Mouse (Mus musculus) neural tube, embryonic 14.5 days (tissue): Measurements from ENCODE around the gene Unc80. TPM values are rescaled to one million over a fixed set of nuclear protein-coding genes. Genes with fewer than 3 reads are reported as not detected.

Experiments used
- ATAC-seq: fragments of 200-750 bp; cut with Nextera tagmentation; 2 replicates; pipeline ENCODE4 v1.8.0; 2017; ENCODE audit warnings: low read depth, mild to moderate bottlenecking, moderate TSS enrichment, moderate library complexity
- H3K27ac ChIP-seq: fragments of 300-500 bp; sonication (generic); 2 replicates; pipeline ENCODE4 v1.5.1; 2014; ENCODE audit warnings: low read depth, mild to moderate bottlenecking, control low read depth, low read length, moderate library complexity, mixed read lengths
- H3K27me3 ChIP-seq: fragments of 300-500 bp; sonication (generic); 2 replicates; pipeline ENCODE4 v1.6.1; 2014; ENCODE audit warnings: low read length; ENCODE audit not compliant: control insufficient read depth, insufficient read depth
- H3K36me3 ChIP-seq: fragments of 300-500 bp; sonication (generic); 2 replicates; pipeline ENCODE4 v1.6.1; 2014; ENCODE audit warnings: low read length, mixed read lengths; ENCODE audit not compliant: control insufficient read depth, insufficient read depth
- H3K4me1 ChIP-seq: fragments of 300-500 bp; sonication (generic); 2 replicates; pipeline ENCODE4 v1.6.1; 2014; ENCODE audit warnings: low read length; ENCODE audit not compliant: control insufficient read depth, insufficient read depth
- H3K4me2 ChIP-seq: fragments of 300-500 bp; sonication (generic); 2 replicates; pipeline ENCODE4 v1.6.1; 2014; ENCODE audit warnings: mild to moderate bottlenecking, low read depth, low read length, control low read depth
- H3K4me3 ChIP-seq: fragments of 300-500 bp; sonication (generic); 2 replicates; pipeline ENCODE4 v1.5.1; 2014; ENCODE audit warnings: low read depth, low read length, control low read depth, mixed read lengths
- H3K9ac ChIP-seq: fragments of 300-500 bp; sonication (generic); replicated peaks from 2 replicates; pipeline ENCODE4 v1.6.1; 2014; ENCODE audit warnings: low read depth, mild to moderate bottlenecking, control low read depth, low read length, mixed read lengths
- H3K9me3 ChIP-seq: fragments of 300-500 bp; sonication (generic); 2 replicates; pipeline ENCODE4 v1.6.1; 2016; ENCODE audit warnings: low read length; ENCODE audit not compliant: control insufficient read depth
- WGBS: fragments of 180-500 bp; shearing (Covaris S2); extraction: QIAGEN DNeasy Blood & Tissue Kit; methylation state at CpG from one replicate; pipeline ENCODE4 v1.1.7; 2014; 5-methylcytosine and 5-hydroxymethylcytosine counted together
- polyA plus RNA-seq: library from polyadenylated mRNA; unstranded; fragments of >200 nt; fragmentation: Nextera tagmentation; extraction: Ambion mirVana; gene quantifications from 2 replicates; pipeline ENCODE4 v1.2.1, GENCODE M21; 2014

The Unc80 gene
- polyA plus RNA-seq, 1 experiment from 2014 or later = 21.3 TPM

DNA sequence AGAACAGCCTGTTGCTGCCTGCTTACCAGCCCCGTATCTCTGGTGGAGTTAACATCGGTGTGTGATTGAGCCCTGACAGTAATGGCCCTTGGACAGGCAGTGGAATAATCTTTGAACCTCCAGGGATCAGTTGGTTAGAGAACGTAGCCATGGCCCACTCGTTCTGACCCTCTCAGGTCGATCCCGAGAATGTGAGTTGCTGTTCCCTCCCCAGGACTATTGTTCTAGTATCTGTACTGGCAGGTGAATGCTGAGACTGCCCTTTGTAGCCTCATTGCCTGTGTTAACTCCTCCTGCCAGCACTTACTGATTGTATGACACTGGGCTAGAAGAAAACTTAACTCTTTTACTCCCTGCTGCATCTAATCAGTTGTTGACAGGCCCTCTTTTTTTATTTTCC lies 236.4 kb downstream of the Unc80 start:
- Histone ChIP-seq H3K27me3 (no peaks in the 10 kb centered on the region), H3K4me3 (no peak overlapping the region), H3K4me2 (no peak overlapping the region), H3K9ac (no peak overlapping the region), H3K4me1 (peaks cover 17% of the 10 kb centered on the region; the same call in 1 of the 2 replicates), H3K36me3 (peaks cover 11% of the 10 kb centered on the region; the same call in 1 of the 2 replicates), H3K27ac (no peak overlapping the region), H3K9me3 (no peaks in the 10 kb centered on the region)
- ATAC-seq = no peak
- 49% methylated on average over 6 of the region's 6 CpGs for WGBS

DNA sequence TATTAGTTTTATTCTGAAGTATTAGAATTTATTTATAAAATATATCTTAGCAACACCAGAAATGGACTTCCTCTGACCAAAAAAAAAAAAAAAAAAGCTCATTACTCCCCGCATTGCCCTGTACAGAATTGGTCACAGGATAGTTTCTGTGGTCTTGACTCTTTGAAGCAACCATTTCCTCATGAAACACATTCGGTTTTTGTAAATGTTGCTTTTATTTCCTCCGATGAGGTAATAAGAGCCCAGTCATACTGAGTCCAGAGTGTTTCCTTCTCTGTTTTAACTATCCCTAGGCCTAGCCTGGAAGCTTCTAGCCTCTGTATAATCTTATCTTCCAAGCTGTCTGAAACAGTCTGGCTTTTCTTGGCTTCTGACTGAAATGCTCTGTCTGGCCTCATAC lies 244.7 kb downstream of the Unc80 start:
- Histone ChIP-seq H3K4me3 (no peak overlapping the region), H3K27ac (no peak overlapping the region), H3K9ac (no peak overlapping the region), H3K27me3 (no peaks in the 10 kb centered on the region), H3K4me2 (no peak overlapping the region), H3K9me3 (no peaks in the 10 kb centered on the region), H3K36me3 (peaks cover 13% of the 10 kb centered on the region; the same call in 1 of the 2 replicates), H3K4me1 (no peaks in the 10 kb centered on the region)
- 99% methylated on average over 3 of the region's 3 CpGs for WGBS
- no peak for ATAC-seq

- Histone ChIP-seq H3K4me2 (no peak overlapping the region), H3K27ac (no peak overlapping the region), H3K27me3 (no peaks in the 10 kb centered on the region), H3K36me3 (peaks cover 13% of the 10 kb centered on the region; the same call in 1 of the 2 replicates), H3K4me3 (no peak overlapping the region), H3K9me3 (no peaks in the 10 kb centered on the region), H3K9ac (no peak overlapping the region), H3K4me1 (no peaks in the 10 kb centered on the region)
- 83% methylated on average over 1 of the region's 1 CpGs for WGBS
- ATAC-seq = no peak
These were observed 262.4 kb downstream of the Unc80 start for GRCm38 (mm10) chr1:66730581-66730980.

Other genes starting within 250 kb of the Unc80 start
- gene Rpe, start 232.5 kb downstream of the Unc80 start, polyA plus RNA-seq = 40.8 and 45.4 TPM in 2 replicates